Mouse (Mus musculus): Measurements from ENCODE around the gene Itln1. TPM values are rescaled to one million over a fixed set of nuclear protein-coding genes. Genes with fewer than 3 reads are reported as not detected.

Itln1 gene
- polyA plus RNA-seq, 1 experiment: not detected

DNA sequence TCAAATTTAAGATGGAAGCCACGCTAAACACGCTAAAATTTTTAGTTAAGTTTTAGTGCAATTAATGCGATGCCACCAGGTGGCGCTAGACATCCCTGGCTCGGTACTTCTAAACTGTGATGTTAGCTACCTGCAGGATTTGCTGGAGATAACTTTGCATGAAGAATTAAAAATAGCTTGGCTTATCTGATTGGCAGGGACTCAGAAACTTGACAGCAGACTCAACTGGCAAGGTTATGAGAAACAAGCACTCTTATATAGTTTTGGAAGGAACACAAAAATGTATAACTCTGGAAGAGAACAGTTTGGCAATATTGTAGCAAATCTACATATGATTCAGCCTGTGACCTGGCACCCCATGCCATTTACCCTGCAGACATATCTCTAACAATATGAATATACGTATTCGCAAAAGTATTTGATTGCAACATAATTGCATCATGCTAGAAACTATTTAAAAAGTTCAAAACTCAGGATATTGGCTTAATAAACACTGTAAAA is 64.7 kb downstream of the Itln1 start:
- Histone ChIP-seq H3K4me2 (ENCODE audit: low read depth) (peak overlapping the region; percentile 93), H3K27me3 (ENCODE audit: control insufficient read depth, insufficient read depth, insufficient read length) (no peaks in the 10 kb centered on the region), H3K4me3 (no peak overlapping the region), H3K36me3 (ENCODE audit: control insufficient read depth, insufficient read depth) (no peaks in the 10 kb centered on the region), H3ac (ENCODE audit: control insufficient read depth, insufficient read length) (no peak overlapping the region), H3K79me2 (ENCODE audit: control insufficient read depth, insufficient read depth) (no peaks in the 10 kb centered on the region)
- TF ChIP-seq CEBPB (IDR thresholded peaks at IDR 0.05; ENCODE audit: insufficient read depth, poor library complexity, severe bottlenecking): peak; percentile 99
- TF ChIP-seq TCF12 (IDR thresholded peaks at IDR 0.05; ENCODE audit: insufficient read depth, poor library complexity, severe bottlenecking): no peak
- TF ChIP-seq MAX (IDR thresholded peaks at IDR 0.05; ENCODE audit: low read depth): no peak
- TF ChIP-seq POLR2AphosphoS2 (IDR thresholded peaks at IDR 0.05; ENCODE audit: insufficient read length, low read depth): no peak
- TF ChIP-seq USF1 (IDR thresholded peaks at IDR 0.05; ENCODE audit: low read depth): no peak
- TF ChIP-seq SRF (IDR thresholded peaks at IDR 0.05; ENCODE audit: control insufficient read depth, insufficient read length, low read depth): no peak

DNA sequence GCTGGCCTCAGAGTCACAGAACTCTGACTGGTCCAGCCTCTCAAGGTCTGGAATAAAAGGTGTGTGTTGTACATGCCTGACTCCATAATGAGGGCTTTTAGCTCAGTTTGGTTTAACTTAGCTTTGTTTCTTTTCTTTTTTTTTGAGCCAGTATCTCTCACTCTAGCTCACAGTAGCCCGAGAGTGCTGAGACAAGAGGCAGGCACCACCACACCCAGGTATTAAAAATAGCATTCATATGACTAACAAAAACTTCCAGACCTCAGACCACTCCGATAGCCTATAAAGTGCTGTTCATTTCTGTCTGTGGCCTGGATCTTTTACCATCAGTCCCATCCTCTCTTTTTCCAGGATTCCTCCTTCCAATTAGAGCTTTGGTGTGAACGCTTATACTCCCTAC is 65.4 kb downstream of the Itln1 start:
- no peak overlapping the region for H3ac ChIP-seq (ENCODE audit: control insufficient read depth, insufficient read length)
- no peaks in the 10 kb centered on the region for H3K79me2 ChIP-seq (ENCODE audit: control insufficient read depth, insufficient read depth)
- H3K4me2 ChIP-seq (ENCODE audit: low read depth): peak overlapping the region; percentile 93
- no peak overlapping the region for H3K4me3 ChIP-seq
- no peaks in the 10 kb centered on the region for H3K36me3 ChIP-seq (ENCODE audit: control insufficient read depth, insufficient read depth)
- no peaks in the 10 kb centered on the region for H3K27me3 ChIP-seq (ENCODE audit: control insufficient read depth, insufficient read depth, insufficient read length)
- TF ChIP-seq TCF3 (IDR thresholded peaks at IDR 0.05; ENCODE audit: insufficient read length, low read depth): no peak
- no peak for TF ChIP-seq MAX (IDR thresholded peaks at IDR 0.05; ENCODE audit: low read depth)
- TF ChIP-seq MYOG (IDR thresholded peaks at IDR 0.05; ENCODE audit: control insufficient read depth in 1 of 3, insufficient read depth in 1 of 3, insufficient read length in 2 of 3, low read depth in 2 of 3): no peak
- no peak for TF ChIP-seq POLR2A (IDR thresholded peaks at IDR 0.05; ENCODE audit: insufficient read length, low read depth)
- no peak for TF ChIP-seq MYOD1 (IDR thresholded peaks at IDR 0.05; ENCODE audit: control insufficient read depth in 1 of 3, insufficient read length in 2 of 3, low read depth in 2 of 3)
- TF ChIP-seq CEBPB (IDR thresholded peaks at IDR 0.05; ENCODE audit: insufficient read depth, poor library complexity, severe bottlenecking): no peak
- no peak for TF ChIP-seq SRF (IDR thresholded peaks at IDR 0.05; ENCODE audit: control insufficient read depth, insufficient read length, low read depth)
- TF ChIP-seq REST (IDR thresholded peaks at IDR 0.05; ENCODE audit: insufficient read depth, insufficient read length): no peak
- no peak for TF ChIP-seq TCF12 (IDR thresholded peaks at IDR 0.05; ENCODE audit: insufficient read depth, poor library complexity, severe bottlenecking)

Other genes with a start within 250 kb of the Itln1 start
- gene Usp21, start 247.3 kb downstream of the Itln1 start, polyA plus RNA-seq (2012; fragmentation: generic; extraction: Trizol): 21.0 TPM
- gene Ufc1, start 240.3 kb downstream of the Itln1 start, polyA plus RNA-seq (2012; fragmentation: generic; extraction: Trizol): 116 TPM
- gene Dedd, start 206.1 kb downstream of the Itln1 start, polyA plus RNA-seq (2012; fragmentation: generic; extraction: Trizol): 59.9 TPM
- 31.8 TPM for gene Nit1, start 189.6 kb downstream of the Itln1 start, polyA plus RNA-seq (2012; fragmentation: generic; extraction: Trizol)
- 111 TPM for gene Pfdn2, start 189.6 kb downstream of the Itln1 start, polyA plus RNA-seq (2012; fragmentation: generic; extraction: Trizol)
- not detected for gene Klhdc9, start 174.5 kb downstream of the Itln1 start, polyA plus RNA-seq (2012; fragmentation: generic; extraction: Trizol)
- 0.08 TPM for gene Nectin4, start 165.2 kb downstream of the Itln1 start, polyA plus RNA-seq (2012; fragmentation: generic; extraction: Trizol)
- gene Arhgap30, start 146.3 kb downstream of the Itln1 start, polyA plus RNA-seq (2012; fragmentation: generic; extraction: Trizol): 0.02 TPM
- gene Usf1, start 124.0 kb downstream of the Itln1 start, polyA plus RNA-seq (2012; fragmentation: generic; extraction: Trizol): 106 TPM
- 0.41 TPM for gene Tstd1, start 116.4 kb downstream of the Itln1 start, polyA plus RNA-seq (2012; fragmentation: generic; extraction: Trizol)
- gene F11r, start 97.8 kb downstream of the Itln1 start, polyA plus RNA-seq (2012; fragmentation: generic; extraction: Trizol): 24.2 TPM
- gene Alyref2, start 31.8 kb downstream of the Itln1 start, polyA plus RNA-seq (2012; fragmentation: generic; extraction: Trizol): 6.6 TPM
- gene Cd244a, start 23.9 kb upstream of the Itln1 start, polyA plus RNA-seq (2012; fragmentation: generic; extraction: Trizol): 0.04 TPM
- gene Ly9, start 72.1 kb upstream of the Itln1 start, polyA plus RNA-seq (2012; fragmentation: generic; extraction: Trizol): not detected
- not detected for gene Slamf7, start 117.7 kb upstream of the Itln1 start, polyA plus RNA-seq (2012; fragmentation: generic; extraction: Trizol)
- not detected for gene Cd48, start 146.7 kb upstream of the Itln1 start, polyA plus RNA-seq (2012; fragmentation: generic; extraction: Trizol)
- not detected for gene Slamf1, start 231.8 kb upstream of the Itln1 start, polyA plus RNA-seq (2012; fragmentation: generic; extraction: Trizol)

Data from myocyte (in vitro differentiated cells).